Mouse (Mus musculus) CD4-positive naive resting alpha-beta T cell, adult 76 days (primary cell): ENCODE data around the gene Phf11c. TPM values are rescaled to one million over a fixed set of nuclear protein-coding genes. Genes with fewer than 3 reads are reported as not detected.

Experiments used
- total RNA-seq: library from RNA; stranded (reverse); gene quantifications from one replicate; pipeline ENCODE4 v1.2.4, GENCODE M21; 2023

Phf11c gene
- total RNA-seq = 13.3 TPM

GRCm38 (mm10) chr14:59395281-59395680 lies at the start of gene Phf11c:
TSS of gene Phf11c (minus strand) at chr14:59395381.

GRCm38 (mm10) chr14:59440558-59441471 lies 45.6 kb upstream of the Phf11c start, which contains the start of the genes Setdb2 and Cab39l:
TSS of gene Setdb2 (minus strand) at chr14:59440884.
TSS of gene Cab39l (plus strand) at chr14:59440972.

DNA sequence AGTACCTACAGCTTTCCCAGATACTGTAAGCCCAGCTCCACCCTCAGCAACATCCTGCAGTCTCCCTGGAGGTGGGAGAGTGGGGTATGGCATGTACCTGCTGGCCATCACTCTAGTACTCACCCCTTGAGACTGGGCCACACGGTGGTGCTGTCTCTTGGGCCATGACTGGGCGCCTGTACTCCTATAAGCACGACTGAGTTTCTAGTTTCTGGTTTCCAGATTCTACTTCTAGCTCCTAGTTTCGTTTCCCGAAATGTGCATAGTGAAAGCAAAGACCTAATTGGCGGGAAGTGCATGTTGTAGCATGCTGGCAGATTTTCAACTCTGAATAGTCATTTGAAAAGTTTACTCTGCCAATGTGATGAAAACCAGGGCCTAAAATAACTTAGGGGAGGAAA lies 29.9 kb downstream of the Phf11c start, which contains the start of gene Phf11d:
TSS of gene Phf11d (minus strand) at position 227 of the 401 bp plus-strand sequence.

DNA sequence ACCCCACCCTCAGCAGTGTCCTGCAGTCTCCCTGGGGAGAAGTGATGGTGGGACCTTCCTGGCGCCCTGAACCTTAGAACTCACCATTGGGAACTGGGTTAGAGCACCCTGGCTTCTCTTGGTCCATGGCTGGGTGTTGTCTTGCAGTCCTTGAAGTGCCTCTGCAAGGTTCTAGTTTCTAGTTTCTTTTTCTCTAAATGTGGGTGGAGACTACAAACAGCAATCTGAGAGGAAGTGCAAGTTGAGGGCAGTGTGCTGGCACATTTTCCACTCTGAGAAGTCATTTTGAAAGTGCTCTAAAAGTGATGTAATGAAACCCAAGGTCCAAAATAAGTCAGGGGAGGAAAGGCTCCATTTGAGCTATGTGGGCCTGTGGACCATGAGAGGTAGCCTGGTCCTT lies 54.0 kb downstream of the Phf11c start, which contains the start of gene Phf11b:
TSS of gene Phf11b (minus strand) at position 163 of the 400 bp plus-strand sequence.

Other genes starting within 250 kb of the Phf11c start
- not detected for gene Gm5142, start 216.6 kb downstream of the Phf11c start, total RNA-seq
- gene Rcbtb1, start 194.2 kb downstream of the Phf11c start, total RNA-seq = 93.0 TPM
- gene Gm6904, start 135.2 kb downstream of the Phf11c start, total RNA-seq = 5.0 TPM
- gene Phf11a, start 97.9 kb downstream of the Phf11c start, total RNA-seq = 5.5 TPM
- gene Phf11b, start 54.0 kb downstream of the Phf11c start, total RNA-seq = 29.1 TPM
- 4.0 TPM for gene Phf11d, start 29.9 kb downstream of the Phf11c start, total RNA-seq
- 43.1 TPM for gene Setdb2, start 45.5 kb upstream of the Phf11c start, total RNA-seq
- gene Cab39l, start 45.6 kb upstream of the Phf11c start, total RNA-seq = 24.0 TPM
- 53.9 TPM for gene Cdadc1, start 202.6 kb upstream of the Phf11c start, total RNA-seq
- not detected for gene Shisa2, start 229.9 kb upstream of the Phf11c start, total RNA-seq